Mouse (Mus musculus) myocyte (in vitro differentiated cells): Measurements from ENCODE around the gene Chmp4b.

Source experiments
- CEBPB ChIP-seq: IDR thresholded peaks from 2 replicates; pipeline ENCODE4 v1.6.1; 2011; ENCODE audit warnings: mild to moderate bottlenecking, moderate library complexity; ENCODE audit not compliant: poor library complexity, insufficient read depth, severe bottlenecking
- E2F4 ChIP-seq: IDR thresholded peaks from one replicate; pipeline ENCODE4 v1.6.1; 2011; ENCODE audit warnings: mild to moderate bottlenecking, control low read depth, moderate library complexity; ENCODE audit not compliant: insufficient read depth
- MAX ChIP-seq: IDR thresholded peaks from one replicate; pipeline ENCODE4 v1.6.1; 2011; ENCODE audit warnings: low read depth, mild to moderate bottlenecking, control low read depth
- MYOD1 ChIP-seq, 3 experiments: IDR thresholded peaks; one replicate each; pipeline ENCODE4 v1.6.1; 2011; ENCODE audit warnings: control low read depth in 2 of 3, low read depth in 2 of 3, mild to moderate bottlenecking in 2 of 3, moderate library complexity in 1 of 3; ENCODE audit not compliant: insufficient read length in 2 of 3, control insufficient read depth in 1 of 3
- MYOG ChIP-seq, 3 experiments: IDR thresholded peaks; one replicate each; pipeline ENCODE4 v1.6.1; 2011; ENCODE audit warnings: control low read depth in 2 of 3, low read depth in 2 of 3, mild to moderate bottlenecking in 2 of 3; ENCODE audit not compliant: insufficient read length in 2 of 3, control insufficient read depth in 1 of 3, insufficient read depth in 1 of 3
- POLR2A ChIP-seq: IDR thresholded peaks from one replicate; pipeline ENCODE4 v1.6.1; 2011; ENCODE audit warnings: low read depth, mild to moderate bottlenecking, control low read depth, moderate library complexity; ENCODE audit not compliant: insufficient read length
- POLR2AphosphoS2 ChIP-seq: IDR thresholded peaks from one replicate; pipeline ENCODE4 v1.6.1; 2011; ENCODE audit warnings: low read depth, control low read depth; ENCODE audit not compliant: insufficient read length
- REST ChIP-seq: IDR thresholded peaks from one replicate; pipeline ENCODE4 v1.6.1; 2011; ENCODE audit warnings: mild to moderate bottlenecking, control low read depth, moderate library complexity; ENCODE audit not compliant: insufficient read depth, insufficient read length
- SRF ChIP-seq: IDR thresholded peaks from one replicate; pipeline ENCODE4 v1.6.1; 2011; ENCODE audit warnings: low read depth; ENCODE audit not compliant: control insufficient read depth, insufficient read length
- TCF12 ChIP-seq: IDR thresholded peaks from one replicate; pipeline ENCODE4 v1.6.1; 2011; ENCODE audit warnings: mild to moderate bottlenecking, control low read depth; ENCODE audit not compliant: poor library complexity, insufficient read depth, severe bottlenecking
- TCF3 ChIP-seq: IDR thresholded peaks from one replicate; pipeline ENCODE4 v1.6.1; 2011; ENCODE audit warnings: low read depth, control low read depth; ENCODE audit not compliant: insufficient read length
- USF1 ChIP-seq: IDR thresholded peaks from one replicate; pipeline ENCODE4 v1.6.1; 2011; ENCODE audit warnings: low read depth, mild to moderate bottlenecking, control low read depth, moderate library complexity

- TF ChIP-seq MYOG (IDR thresholded peaks at IDR 0.05; ENCODE audit: control insufficient read depth in 1 of 3, insufficient read depth in 1 of 3, insufficient read length in 2 of 3, low read depth in 2 of 3) (no peak), MAX (no peak), TCF12 (no peak), POLR2A (no peak), POLR2AphosphoS2 (no peak), USF1 (no peak), E2F4 (no peak), MYOD1 (IDR thresholded peaks at IDR 0.05; ENCODE audit: control insufficient read depth in 1 of 3, insufficient read length in 2 of 3, low read depth in 2 of 3) (no peak), TCF3 (no peak), REST (no peak), CEBPB (no peak), SRF (no peak)
Measured at GRCm38 (mm10) chr2:154677651-154678139, 26.2 kb downstream of the Chmp4b start.
